Mouse (Mus musculus): ENCODE results near the gene Abca15. TPM values are rescaled to one million over a fixed set of nuclear protein-coding genes. Genes with fewer than 3 reads are reported as not detected.
A peak's percentile ranks its signal among the peaks of the same experiment; 100 is the strongest.
"Not testable (repeated sequence)": the region's sequence is repeated elsewhere in the genome, so short reads cannot be mapped to it uniquely, and the experiment has no call there.

The Abca15 gene
- not detected in 2 replicates for polyA plus RNA-seq (2015; fragmentation: Nextera tagmentation; extraction: Ambion mirVana)

DNA sequence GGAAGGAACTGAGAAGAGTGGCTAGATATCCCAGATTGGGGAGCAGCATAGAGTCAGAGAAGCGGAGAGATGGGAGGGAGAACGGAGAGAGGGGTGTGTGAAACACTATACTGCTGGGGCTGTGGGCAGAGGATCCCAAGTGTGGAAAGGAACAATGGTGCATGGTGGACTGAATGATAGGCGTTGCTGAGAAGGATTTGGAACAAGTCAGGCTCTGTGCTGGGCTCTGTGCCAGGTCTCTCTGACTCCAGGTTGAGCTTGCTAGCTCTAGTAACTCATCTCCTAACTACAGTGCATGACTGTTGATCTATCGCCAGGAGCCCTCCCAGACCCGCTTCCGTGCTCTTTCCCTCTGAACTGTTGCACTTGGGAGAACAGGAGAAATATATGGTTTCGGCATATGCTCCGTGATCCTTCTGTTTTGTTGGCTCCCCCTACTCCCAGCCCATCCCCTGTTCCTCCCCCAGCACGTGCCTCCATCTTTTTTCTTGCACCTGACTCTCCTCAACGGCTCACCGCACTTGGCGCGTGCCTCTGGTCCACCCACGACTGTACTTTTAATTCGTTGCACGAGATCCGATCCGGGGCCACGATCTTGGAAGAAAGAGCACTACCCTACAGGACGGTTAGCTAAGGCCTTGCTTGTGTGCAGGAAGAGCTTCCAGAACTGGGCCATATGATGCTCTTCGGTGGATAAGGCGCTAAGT lies at the start of gene Abca15:
Abca15 (plus strand) TSS at position 584 of the 707 bp plus-strand sequence.
- H3K27ac ChIP-seq = no peak within 1 kb of the TSS
- H3K9me3 ChIP-seq = no peaks in the 10 kb centered on the region
- peak within 1 kb of the TSS; percentile 55 for H3K4me2 ChIP-seq
- H3K4me1 ChIP-seq = peaks cover 5% of the 10 kb centered on the region; the same call in 1 of the 2 replicates
- ATAC-seq (ENCODE audit: borderline replicate concordance, extremely low read depth, low FRiP score, low TSS enrichment) = peak; percentile 65
- 84% methylated on average over 22 of the region's 22 CpGs for WGBS
- H3K36me3 ChIP-seq = no peaks in the 10 kb centered on the region
- no peak within 1 kb of the TSS for H3K9ac ChIP-seq
- no peaks in the 10 kb centered on the region; the same call in 1 of the 2 replicates for H3K27me3 ChIP-seq
- H3K4me3 ChIP-seq = peak within 1 kb of the TSS; percentile 17; the same call in 1 of the 2 replicates

DNA sequence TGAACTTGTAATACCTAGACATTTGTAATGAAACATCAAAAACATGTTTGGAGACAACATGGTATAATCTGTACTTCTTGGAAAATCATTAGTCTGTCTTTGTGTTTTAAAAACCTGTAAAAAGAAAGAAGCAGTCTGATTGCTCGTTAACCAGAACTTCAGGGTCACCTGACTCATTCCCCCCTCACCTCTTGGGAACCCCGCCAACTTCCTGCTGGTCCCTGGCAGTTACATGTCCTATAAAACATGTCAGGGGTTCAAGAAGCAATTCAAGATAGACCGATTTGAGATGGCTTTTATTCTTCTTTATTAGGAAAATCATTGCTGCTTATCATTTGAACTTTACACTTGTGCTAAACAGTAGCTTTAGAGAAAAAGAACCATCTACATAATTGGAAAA lies 43.2 kb upstream of the Abca15 start:
- Histone ChIP-seq H3K27ac (no peak overlapping the region), H3K4me2 (no peak overlapping the region), H3K36me3 (no peaks in the 10 kb centered on the region), H3K9me3 (no peaks in the 10 kb centered on the region), H3K4me1 (no peaks in the 10 kb centered on the region), H3K9ac (no peak overlapping the region), H3K27me3 (no peaks in the 10 kb centered on the region), H3K4me3 (no peak overlapping the region)
- WGBS = 58% methylated on average over 3 of the region's 3 CpGs
- no peak for ATAC-seq (ENCODE audit: borderline replicate concordance, extremely low read depth, low FRiP score, low TSS enrichment)

DNA sequence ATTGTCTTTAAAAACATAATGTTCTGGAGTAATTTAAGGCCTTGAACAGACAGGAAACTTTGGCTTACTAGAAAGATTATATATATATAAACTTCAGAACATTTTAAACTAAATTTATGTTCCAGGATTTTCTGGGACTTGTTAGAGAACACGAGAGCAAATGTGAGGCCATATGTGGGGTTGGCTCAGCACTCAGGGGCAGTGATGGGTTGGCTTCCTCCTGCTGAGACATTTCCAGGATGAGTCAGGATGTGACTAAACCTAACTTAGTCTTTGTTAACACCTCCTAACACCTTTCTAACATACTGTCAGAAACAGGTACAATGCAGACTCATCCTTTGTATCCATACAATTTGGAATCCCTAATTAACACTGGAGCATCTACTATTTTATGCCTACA lies 12.4 kb upstream of the Abca15 start:
- Histone ChIP-seq H3K9me3 (no peaks in the 10 kb centered on the region), H3K4me3 (no peak overlapping the region), H3K36me3 (no peaks in the 10 kb centered on the region), H3K4me2 (no peak overlapping the region), H3K9ac (no peak overlapping the region), H3K27ac (no peak overlapping the region), H3K27me3 (no peaks in the 10 kb centered on the region), H3K4me1 (no peaks in the 10 kb centered on the region)
- 49% methylated on average over 1 of the region's 1 CpGs for WGBS
- no peak for ATAC-seq (ENCODE audit: borderline replicate concordance, extremely low read depth, low FRiP score, low TSS enrichment)

GRCm38 (mm10) chr7:120322963-120323362 lies 5.5 kb upstream of the Abca15 start:
- Histone ChIP-seq H3K27me3 (no peaks in the 10 kb centered on the region), H3K4me2 (no peak overlapping the region), H3K27ac (no peak overlapping the region), H3K9me3 (no peaks in the 10 kb centered on the region), H3K36me3 (no peaks in the 10 kb centered on the region), H3K4me1 (peaks cover 4% of the 10 kb centered on the region), H3K4me3 (no peak overlapping the region), H3K9ac (no peak overlapping the region)
- peak; percentile 71; the same call in 1 of the 2 replicates for ATAC-seq (ENCODE audit: borderline replicate concordance, extremely low read depth, low FRiP score, low TSS enrichment)
- WGBS = 5% methylated on average over 4 of the region's 4 CpGs

DNA sequence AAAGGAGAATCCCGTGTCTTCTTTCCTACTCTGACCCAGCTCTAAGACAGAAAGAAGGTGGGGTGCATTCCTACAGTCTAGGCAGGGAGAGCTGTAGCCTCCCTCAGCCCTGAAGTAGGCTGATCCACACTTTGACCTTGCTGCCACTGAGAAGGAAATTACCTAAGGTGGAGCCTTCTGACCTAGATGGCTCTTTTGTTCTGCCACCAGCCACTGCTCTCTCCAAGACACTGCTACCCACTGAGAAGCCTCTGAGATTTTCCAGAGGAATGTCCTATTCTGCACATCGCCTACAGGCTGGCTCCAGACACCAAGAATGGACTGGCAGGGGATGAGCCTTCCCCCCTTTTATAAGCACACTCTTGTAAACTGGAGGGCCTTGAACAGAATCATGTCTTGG lies 2.6 kb upstream of the Abca15 start:
- ATAC-seq (ENCODE audit: borderline replicate concordance, extremely low read depth, low FRiP score, low TSS enrichment); H3K27me3 ChIP-seq; H3K27ac ChIP-seq; H3K36me3 ChIP-seq; H3K4me2 ChIP-seq; H3K9ac ChIP-seq; H3K4me3 ChIP-seq; H3K9me3 ChIP-seq; H3K4me1 ChIP-seq: not testable (repeated sequence)
- 73% methylated on average over 2 of the region's 2 CpGs for WGBS

DNA sequence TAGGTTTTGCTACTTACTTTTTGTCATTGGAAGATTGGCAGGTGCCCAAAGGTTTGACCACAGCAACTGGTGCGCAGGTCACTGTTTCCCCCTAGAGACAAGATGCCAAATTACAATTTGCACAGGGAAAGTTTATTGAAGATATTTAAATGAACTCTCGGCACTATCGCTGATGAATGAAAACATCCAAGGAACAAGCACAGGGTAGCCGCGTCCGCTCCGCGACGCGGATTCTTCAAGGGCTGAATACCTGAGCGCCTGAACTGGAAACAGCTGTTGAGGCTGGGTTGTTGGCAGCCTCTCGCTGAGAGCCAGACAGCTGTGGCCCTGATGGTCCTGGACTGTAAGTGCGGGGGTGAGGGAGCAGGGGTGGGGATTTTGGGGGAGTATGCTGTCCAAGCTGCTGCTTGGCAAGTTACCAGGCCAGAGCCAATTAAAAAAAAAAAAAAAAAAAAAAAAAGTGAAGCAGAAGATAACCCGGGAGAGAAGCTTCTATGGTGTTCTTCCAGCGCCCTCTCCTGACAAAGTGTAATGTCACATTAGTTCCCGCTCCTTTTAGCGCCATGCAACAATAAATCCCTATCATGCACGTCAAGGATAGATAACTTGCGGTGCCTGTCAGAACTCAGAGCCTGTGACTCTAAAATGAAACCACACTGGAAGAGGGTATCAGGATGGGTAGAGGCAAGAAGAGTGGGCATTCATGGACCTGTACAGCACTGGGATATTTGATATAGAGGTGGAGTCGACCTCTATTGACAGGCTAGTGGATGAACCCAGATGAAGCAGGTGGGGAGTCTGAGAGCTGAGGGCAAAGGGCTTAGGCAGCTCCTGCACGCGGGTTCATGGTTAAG lies 1.0 kb upstream of the Abca15 start:
- Histone ChIP-seq H3K9me3 (no peaks in the 10 kb centered on the region), H3K4me2 (peak overlapping the region; percentile 55), H3K4me1 (peaks cover 5% of the 10 kb centered on the region), H3K27ac (no peak overlapping the region), H3K4me3 (peak overlapping the region; percentile 17; the same call in 1 of the 2 replicates), H3K27me3 (no peaks in the 10 kb centered on the region; the same call in 1 of the 2 replicates), H3K9ac (no peak overlapping the region), H3K36me3 (no peaks in the 10 kb centered on the region)
- ATAC-seq (ENCODE audit: borderline replicate concordance, extremely low read depth, low FRiP score, low TSS enrichment) = peak; percentile 50
- 11% methylated on average over 22 of the region's 22 CpGs for WGBS

DNA sequence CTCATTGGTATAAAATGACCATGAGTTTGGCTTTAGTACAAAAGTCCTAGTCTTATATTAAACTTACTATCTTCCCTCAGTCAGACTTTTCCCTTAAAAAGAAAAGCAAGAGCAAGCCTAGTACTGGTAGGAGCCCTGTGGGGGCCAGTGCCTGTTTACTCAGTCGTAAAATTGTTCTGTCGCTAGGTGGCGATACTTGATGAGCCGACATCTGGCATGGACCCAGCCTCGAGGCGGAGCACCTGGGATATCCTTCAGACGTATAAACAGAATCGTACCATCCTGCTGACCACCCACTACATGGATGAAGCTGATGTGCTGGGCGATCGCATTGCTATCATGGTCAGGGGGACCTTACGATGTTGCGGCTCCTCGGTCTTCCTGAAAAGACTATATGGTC lies 32.7 kb downstream of the Abca15 start:
- H3K9me3 ChIP-seq = no peaks in the 10 kb centered on the region
- no peaks in the 10 kb centered on the region for H3K27me3 ChIP-seq
- no peak overlapping the region for H3K27ac ChIP-seq
- no peak for ATAC-seq (ENCODE audit: borderline replicate concordance, extremely low read depth, low FRiP score, low TSS enrichment)
- no peak overlapping the region for H3K4me3 ChIP-seq
- H3K9ac ChIP-seq = no peak overlapping the region
- WGBS = 34% methylated on average over 13 of the region's 13 CpGs
- H3K4me2 ChIP-seq = no peak overlapping the region
- H3K4me1 ChIP-seq = no peaks in the 10 kb centered on the region
- no peaks in the 10 kb centered on the region for H3K36me3 ChIP-seq

GRCm38 (mm10) chr7:120409447-120409846 lies 81.0 kb downstream of the Abca15 start, which contains the start of gene Abca16:
Gene Abca16 (plus strand): TSS chr7:120409647.
- WGBS = 69% methylated on average over 10 of the region's 10 CpGs
- H3K27me3 ChIP-seq = no peaks in the 10 kb centered on the region
- H3K9me3 ChIP-seq = no peaks in the 10 kb centered on the region

DNA sequence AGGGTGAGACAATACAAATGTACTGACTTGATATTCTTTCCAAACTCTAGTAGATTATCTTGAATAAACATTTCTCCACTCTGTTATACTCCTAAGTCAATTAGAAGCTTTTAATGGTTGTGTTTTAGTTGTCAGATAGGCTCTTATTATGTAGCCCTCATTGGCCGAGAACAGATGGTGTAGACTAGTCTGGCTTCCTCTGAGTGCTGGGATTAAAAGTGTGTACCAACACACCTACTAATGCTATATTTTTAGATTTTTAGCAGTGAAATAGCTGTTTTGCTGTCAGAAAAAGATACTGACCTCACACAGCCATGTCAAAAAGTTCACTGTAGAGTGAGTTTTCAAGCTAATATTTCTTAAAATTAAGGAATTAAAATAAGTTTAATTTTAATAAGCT lies 83.9 kb downstream of the Abca15 start:
- Histone ChIP-seq H3K27ac (no peak overlapping the region), H3K27me3 (no peaks in the 10 kb centered on the region), H3K4me2 (no peak overlapping the region), H3K9ac (no peak overlapping the region), H3K4me3 (no peak overlapping the region), H3K9me3 (no peaks in the 10 kb centered on the region), H3K36me3 (no peaks in the 10 kb centered on the region), H3K4me1 (no peaks in the 10 kb centered on the region)
- no peak for ATAC-seq (ENCODE audit: borderline replicate concordance, extremely low read depth, low FRiP score, low TSS enrichment)
- 70% methylated on average over 1 of the region's 1 CpGs for WGBS

More at GRCm38 (mm10) chr7:120409447-120409846, 81.0 kb downstream of the Abca15 start, which contains the start of gene Abca16:
- Histone ChIP-seq H3K27ac (no peak within 1 kb of the TSS), H3K9ac (no peak within 1 kb of the TSS), H3K4me2 (no peak within 1 kb of the TSS), H3K4me3 (no peak within 1 kb of the TSS), H3K4me1 (no peaks in the 10 kb centered on the region), H3K36me3 (no peaks in the 10 kb centered on the region)
- no peak for ATAC-seq (ENCODE audit: borderline replicate concordance, extremely low read depth, low FRiP score, low TSS enrichment)

DNA sequence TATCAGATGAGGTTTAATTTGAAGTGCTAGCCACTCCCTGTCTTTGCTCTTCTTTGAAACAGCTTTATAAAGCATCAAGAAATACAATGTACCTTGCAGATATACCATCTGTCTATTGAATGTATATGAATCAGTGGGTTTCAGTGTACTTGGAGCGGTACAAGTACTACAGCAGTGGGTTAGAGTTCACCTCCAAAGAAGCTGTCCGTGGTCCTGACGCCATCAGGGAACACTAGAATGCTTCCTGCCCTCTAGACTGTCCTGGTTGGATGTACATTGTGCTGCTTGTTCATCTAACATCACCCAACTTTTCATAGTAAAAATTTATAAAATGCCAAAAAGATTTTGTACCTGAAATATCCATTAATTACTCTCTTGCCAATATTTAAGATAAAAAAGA lies 98.2 kb downstream of the Abca15 start:
- Histone ChIP-seq H3K27ac (no peak overlapping the region), H3K36me3 (no peaks in the 10 kb centered on the region), H3K27me3 (no peaks in the 10 kb centered on the region), H3K4me3 (no peak overlapping the region), H3K9ac (no peak overlapping the region), H3K4me1 (no peaks in the 10 kb centered on the region), H3K4me2 (no peak overlapping the region), H3K9me3 (no peaks in the 10 kb centered on the region)
- no peak for ATAC-seq (ENCODE audit: borderline replicate concordance, extremely low read depth, low FRiP score, low TSS enrichment)
- 16% methylated on average over 3 of the region's 3 CpGs for WGBS

GRCm38 (mm10) chr7:120431464-120431863 lies 103.0 kb downstream of the Abca15 start:
- Histone ChIP-seq H3K4me3 (no peak overlapping the region), H3K36me3 (no peaks in the 10 kb centered on the region), H3K4me1 (no peaks in the 10 kb centered on the region), H3K4me2 (no peak overlapping the region), H3K9me3 (no peaks in the 10 kb centered on the region), H3K9ac (no peak overlapping the region), H3K27ac (no peak overlapping the region), H3K27me3 (no peaks in the 10 kb centered on the region)
- ATAC-seq (ENCODE audit: borderline replicate concordance, extremely low read depth, low FRiP score, low TSS enrichment) = no peak

All from lung, embryonic 15.5 days (tissue).